Mouse (Mus musculus) spleen, adult 2 months (tissue): ENCODE measurements around the gene Psme2.

Source experiments
- CTCF ChIP-seq: fragments of 200-500 bp; IDR thresholded peaks from 2 replicates; pipeline ENCODE4 v1.5.1; 2011; ENCODE audit warnings: mild to moderate bottlenecking, inconsistent platforms; ENCODE audit not compliant: insufficient read depth, insufficient read length, insufficient replicate concordance; ENCODE audit errors: extremely low read depth
- POLR2A ChIP-seq: fragments of 200-500 bp; IDR thresholded peaks from 2 replicates; pipeline ENCODE4 v1.6.1; 2011; ENCODE audit warnings: low read depth, low read length, inconsistent platforms

DNA sequence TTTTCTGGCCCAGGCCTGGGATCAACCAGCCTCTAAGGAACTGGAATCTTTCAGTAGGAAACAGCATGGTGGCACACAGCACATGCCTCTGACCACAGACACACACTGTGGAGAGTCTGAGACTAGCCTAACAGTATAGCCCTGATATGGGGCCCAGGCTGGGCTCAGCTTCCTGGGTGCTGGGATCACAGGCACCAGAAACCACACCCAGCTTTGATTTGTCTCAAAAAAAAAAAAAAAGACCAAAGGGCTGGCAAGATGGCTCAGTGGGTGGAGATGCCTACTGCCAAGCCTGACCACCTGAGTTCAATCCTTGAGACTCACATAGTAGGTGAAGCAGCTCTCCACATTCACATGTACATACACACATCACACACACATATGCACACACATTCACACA is 36.3 kb downstream of the Psme2 start:
- TF ChIP-seq CTCF (no peak), POLR2A (no peak)
